Mouse (Mus musculus) layer of hippocampus, postnatal 14 days (tissue): Measurements from ENCODE around the gene Inha. TPM values are rescaled to one million over a fixed set of nuclear protein-coding genes. Genes with fewer than 3 reads are reported as not detected.

Experiments
- DNase-seq, 2 experiments: peaks; one replicate each; pipeline ENCODE4 v3.0.0; 2021 to 2022; ENCODE audit warnings: low spot score in 2 of 2, mixed read lengths in 1 of 2
- long read RNA-seq, 2 experiments: library from polyadenylated mRNA; stranded (forward); transcript quantifications; one replicate each; pipeline ENCODE4 v2.0.0; 2021
- total RNA-seq, 2 experiments: library from RNA; stranded (reverse); gene quantifications; 2 replicates each; pipeline ENCODE4 v1.2.3; 2021

Gene Inha
- total RNA-seq: 10 to 100 TPM; 20.3 to 22.6 TPM
- long read RNA-seq, experiment 1, transcript Inha-201 (2 exons, 1,475 nt): major isoform, 12 of 16 reads
- long read RNA-seq, experiment 1, partial matches to known transcripts: 0 of 16 reads
- long read RNA-seq, experiment 1, other reads (novel, unspliced or antisense): 4 of 16 reads
- long read RNA-seq, experiment 2, transcript Inha-201 (2 exons, 1,475 nt): major isoform, 12 of 13 reads
- long read RNA-seq, experiment 2, partial matches to known transcripts: 0 of 13 reads
- long read RNA-seq, experiment 2, other reads (novel, unspliced or antisense): 1 of 13 reads

DNA sequence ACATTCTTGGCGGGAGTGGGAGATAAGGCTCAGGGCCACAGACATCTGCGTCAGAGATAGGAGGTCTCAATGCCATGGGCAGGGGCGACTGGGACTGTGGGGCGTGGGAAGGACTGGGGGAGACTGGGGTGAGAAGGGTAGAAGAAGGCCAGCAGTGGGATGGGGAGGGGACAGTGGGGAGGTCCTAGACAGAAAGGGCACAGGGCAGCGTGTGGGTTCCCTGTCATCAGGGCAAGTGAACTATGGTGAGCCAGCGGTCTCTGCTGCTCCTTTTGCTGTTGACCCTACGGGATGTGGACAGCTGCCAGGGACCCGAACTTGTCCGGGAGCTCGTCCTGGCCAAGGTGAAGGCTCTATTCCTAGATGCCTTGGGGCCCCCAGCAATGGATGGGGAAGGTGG lies at the start of gene Inha:
Gene Inha (plus strand): TSS at position 72 of the 400 bp plus-strand sequence.
- DNase-seq: no peak

DNA sequence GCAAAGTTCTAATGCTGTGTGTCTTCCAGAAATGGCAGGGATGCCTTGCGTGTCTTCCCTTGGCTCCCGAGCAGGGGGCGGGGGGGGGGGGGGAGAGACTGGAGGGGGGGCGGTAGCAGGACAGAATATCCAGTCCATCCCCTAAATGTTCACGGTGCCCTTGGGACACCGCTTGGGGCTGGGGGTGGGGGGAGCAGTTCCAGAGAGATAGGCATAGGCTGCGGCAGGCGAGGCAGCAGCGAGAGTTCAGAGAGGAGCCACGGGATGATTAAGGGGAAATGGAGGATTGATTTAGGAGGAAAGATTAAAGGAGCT lies 49.2 kb upstream of the Inha start:
- DNase-seq: no peak

DNA sequence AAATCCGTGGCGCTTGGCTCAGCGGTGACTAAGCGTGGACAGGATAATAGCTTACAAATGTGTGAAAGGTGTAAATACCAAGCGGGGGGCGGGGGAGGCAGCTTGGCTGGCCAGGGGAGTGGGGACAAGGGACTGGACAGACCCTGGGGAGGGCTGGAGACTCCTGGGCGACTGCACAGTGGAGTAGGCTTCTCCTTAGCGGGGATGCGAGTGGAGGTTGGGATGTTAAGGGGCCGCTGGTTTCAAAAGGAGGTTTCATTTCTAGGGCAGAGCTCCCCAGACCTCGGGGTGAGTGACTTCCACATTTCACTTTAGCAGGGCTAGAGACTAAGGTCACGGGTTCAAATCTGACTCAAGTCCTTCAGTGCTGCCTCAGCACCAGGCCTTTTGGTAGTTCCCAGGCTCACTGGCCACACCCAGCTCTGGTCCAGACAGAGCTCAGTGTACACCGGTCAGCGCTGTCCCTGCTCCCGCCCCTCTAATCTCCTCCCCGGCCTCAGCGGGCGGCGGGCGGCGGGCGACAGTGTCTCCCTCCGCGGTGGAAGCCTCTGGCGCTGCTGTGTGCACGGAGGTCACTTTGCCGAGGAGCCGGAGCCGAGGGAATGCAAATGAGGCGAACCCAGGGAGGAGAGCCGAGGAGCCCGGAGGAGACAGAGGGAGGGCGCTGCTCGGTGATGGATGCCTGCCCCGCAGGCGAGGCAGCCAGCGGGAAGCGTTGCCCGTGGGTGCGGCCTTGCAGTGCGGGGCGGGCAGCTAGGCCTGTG lies 48.7 kb upstream of the Inha start:
- no peak for DNase-seq

DNA sequence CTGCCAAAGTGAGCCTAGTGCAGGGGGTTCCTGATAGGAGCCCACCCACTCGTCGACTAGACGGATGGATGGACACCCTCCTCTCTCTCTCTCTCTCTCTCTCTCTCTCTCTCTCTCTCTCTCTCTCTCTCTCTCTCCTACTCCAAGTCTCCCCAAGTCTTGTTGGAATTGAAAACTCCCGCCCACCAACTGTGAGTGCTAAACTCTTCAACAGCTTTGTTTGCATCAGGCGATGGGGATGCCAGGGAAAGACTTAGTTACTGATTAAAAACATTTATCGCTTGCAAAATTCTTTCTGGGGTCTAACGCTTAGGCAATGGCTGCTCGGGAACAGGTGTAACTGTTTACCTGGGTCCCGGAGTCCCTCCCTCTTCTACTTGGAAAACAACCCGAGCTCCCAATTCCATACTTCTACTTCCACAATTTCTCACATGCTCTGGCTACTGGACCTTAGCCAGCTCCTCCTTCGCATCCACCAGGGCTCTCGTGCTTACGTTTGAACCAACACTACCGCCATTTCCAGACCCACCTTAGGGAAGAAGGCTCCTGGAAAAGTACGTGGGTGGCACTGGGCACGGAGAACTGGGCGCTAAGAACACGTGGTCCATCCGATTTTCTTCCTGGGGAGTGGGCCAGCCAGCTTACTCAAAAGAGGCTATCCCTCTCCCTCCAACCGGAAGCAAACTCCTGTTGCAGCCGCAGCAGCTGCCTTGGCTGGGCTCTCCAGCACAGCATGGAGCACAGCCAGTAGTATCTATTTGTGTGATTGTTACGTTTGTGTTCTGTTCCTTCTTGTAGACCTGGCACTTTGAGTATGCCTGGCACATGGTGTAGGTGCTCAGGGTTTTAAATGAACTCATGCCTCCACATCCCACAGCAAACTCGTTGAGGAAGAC lies 47.8 kb upstream of the Inha start:
- no peak for DNase-seq

DNA sequence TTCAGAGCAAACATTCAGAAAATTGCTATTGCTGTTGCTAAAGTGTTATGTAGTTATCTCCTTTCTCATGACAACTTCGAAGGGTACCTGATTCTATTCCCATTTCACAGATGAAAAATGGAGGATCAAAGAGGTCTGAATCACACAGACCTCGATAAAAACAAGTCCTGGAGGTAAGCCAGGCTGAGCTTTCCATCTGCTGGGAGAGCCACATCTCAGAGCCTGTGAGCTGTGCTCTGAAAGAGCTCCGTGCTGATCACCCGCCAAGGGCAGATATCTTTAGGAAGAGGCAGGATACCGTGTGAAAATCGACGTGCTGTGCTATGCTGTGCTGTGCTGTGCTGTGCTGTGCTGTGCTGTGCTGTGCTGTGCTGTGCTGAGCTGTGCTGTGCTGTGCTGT lies 46.6 kb upstream of the Inha start:
- DNase-seq: no peak

DNA sequence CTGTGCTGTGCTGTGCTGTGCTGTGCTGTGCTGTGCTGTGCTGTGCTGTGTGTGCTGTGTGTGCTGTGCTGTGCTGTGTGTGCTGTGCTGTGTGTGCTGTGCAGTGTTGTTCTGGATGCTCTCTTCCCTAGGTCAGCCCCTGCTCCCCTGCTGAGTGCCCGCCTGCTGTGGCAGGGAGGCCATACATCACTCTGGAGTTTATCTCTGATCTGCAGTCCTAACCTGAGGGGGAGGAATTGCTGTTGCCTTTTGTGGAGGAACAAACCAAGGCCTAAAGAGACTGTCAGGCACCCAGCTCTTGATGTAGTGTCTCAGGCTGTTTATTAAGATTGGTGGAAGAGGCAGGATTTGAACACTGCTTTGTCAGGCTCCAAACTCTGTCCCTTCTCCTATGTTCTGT lies 44.2 kb upstream of the Inha start:
- no peak for DNase-seq

DNA sequence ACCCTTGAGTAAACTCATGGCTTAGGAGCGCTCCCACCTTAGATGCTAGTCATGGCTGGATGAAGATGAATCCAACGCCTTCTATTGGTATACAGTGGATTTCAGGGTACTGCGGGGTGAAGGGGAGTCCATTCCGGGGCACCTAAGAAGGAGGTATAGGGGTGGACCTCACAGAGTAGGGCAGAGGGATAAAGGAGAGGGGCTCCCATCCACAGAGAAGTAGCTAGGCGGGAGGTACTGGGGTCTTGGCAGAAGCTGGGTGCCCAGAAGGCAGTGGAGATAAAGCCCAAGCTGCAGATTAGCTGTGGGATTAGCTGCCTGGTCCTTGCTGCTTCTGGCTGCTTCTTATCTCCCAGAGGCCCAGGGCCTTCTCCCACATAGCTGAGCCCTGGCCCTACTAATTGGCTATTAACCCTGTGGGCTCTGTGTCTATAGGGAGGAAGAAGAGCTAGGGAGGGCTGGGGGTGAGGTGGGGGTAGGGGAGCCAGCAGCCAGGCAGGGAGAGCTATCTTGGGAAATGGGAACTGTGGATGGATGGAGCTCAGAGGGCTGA lies 43.1 kb upstream of the Inha start:
- no peak for DNase-seq

DNA sequence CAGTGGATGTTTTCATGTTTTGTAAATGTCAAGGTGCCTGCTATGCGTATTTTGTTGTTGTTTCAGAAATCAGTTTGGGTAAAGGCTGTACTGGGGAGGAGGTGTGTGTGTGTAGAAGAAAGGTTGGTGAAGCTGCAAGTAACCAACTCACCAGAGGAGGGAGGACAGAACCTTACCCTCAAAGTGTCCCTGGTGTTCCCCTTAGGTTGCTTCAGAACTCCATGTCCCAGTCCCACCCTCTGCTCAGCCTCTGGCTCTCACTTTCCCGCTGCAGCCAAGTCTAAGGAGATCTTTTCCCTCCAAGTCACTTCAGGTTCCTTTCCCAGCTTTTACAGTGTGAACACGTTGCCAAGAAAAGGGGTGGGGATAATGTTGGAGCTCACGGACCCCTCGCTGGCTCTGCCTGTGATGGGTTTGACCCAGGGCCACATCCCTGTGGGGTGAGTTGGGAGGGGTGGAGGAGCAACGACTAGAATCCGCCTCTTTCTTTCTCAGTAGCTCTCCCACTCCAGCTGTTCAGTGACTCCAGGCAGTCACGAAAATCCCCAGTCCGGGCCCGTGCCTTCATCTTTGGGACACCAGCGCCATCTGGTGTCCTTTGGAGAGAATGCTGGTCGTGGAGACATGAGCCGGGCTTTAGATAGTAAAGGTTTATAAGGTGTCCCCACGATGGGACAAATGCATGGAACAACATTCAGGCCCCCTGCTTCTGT lies 39.5 kb upstream of the Inha start:
- DNase-seq: peak; percentile 84 to 86

DNA sequence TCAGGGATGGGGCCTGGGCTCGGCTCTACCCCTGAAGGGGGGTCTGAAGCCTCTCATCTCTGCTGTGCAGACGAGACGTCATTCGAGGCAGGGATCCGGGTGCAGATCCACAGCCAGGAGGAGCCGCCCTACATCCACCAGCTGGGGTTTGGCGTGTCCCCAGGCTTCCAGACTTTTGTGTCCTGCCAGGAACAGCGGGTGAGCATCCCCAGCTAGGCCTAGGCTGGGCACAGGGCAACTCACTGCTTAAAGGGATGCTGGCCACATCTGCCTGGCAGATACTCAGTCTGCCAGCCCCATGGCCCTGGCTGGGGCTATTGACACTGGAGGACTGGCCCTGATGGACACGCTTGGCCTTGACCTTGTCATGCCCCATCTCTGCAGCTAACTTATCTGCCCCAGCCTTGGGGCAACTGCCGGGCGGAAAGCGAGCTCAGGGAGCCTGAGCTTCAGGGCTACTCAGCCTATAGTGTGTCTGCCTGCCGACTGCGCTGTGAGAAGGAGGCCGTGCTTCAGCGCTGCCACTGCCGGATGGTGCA lies 37.5 kb upstream of the Inha start:
- no peak for DNase-seq

DNA sequence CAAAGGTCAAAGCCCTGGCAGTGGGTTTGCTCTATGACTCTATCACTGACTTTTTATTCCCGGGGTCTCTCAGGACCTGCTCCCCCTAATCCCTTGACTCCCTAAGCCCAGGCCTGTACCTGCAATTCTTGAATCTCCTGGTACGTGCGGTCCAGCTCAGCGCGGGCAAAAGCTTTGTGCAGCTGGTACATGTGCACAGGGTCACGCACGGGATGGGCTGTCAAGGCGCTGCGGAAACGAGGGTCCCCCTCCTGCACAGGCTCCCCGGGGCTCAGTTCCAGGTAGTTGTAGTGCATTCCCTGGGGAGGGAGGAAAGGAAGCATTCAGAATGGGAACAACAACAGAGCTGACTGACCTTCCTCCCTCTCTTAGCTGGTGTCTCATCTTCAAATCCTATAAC lies 30.4 kb upstream of the Inha start:
- no peak for DNase-seq

DNA sequence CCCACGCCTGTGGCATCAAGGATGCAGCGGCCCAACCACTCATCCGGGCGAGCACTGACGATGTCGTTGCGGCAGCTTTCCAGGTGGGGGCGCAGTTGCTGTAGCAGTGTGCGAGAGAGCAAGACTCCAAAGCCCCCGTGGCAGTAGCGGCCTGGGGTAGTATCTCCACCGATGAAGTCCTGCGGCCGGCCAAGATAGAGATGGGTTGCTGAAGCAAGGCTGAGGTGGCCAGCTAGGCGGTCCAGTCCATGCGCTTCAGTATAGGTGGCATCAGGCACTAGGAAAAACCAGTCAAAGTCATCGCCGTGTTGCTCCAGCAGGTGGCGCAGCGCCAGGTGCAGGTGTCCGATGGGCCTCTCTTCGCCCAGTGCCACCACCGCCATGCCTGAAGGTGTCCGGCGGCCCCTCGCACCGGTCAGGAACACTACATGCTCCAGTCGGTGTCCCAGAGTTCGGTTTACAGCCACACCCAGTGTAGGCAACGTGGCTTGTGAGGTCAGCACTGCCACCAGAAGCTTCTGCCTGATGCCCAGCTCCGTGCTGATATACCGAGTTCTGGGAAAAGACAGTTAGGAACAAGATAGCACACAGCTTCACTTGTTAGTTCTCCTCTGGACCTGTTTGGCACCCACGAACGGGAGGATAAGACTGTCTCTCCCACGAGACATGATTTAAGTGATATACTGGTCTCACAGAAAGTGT lies 29.5 kb upstream of the Inha start:
- peak; percentile 81 to 82 for DNase-seq

DNA sequence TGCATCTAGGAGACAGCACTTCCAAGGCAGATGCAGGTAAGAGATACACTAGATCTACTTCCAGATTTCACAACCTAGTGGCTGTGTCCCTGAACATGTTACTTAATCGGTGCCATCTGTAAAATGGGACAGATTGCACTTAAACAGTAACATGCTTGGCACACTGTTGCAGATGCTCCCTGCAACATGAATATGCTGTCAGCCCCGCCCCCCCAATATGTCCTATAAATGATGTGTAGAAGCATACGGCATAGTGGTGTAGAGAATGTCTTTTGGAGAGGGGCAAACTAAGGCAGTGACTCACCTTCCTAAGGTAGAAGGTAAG lies 28.9 kb upstream of the Inha start:
- no peak for DNase-seq

DNA sequence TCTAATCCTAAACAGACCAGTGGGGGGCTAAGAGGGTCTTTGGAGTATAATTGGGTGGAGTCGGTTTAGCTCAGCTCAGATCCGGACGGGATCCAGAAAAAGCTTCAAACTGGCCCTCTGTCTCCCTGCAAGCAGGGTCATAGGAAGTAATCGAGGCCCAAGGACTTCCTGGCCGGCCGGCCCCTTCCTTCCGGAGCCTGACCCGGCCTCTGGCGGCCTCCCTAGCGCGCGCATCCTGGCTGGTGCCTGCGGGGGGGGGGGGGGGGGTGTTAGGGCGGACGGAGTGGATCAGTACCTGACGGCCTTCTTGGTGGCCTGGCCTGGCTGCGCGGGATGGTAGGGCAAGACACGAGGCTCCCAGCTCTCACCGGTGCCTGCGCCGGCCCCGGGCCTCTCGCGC lies 28.4 kb upstream of the Inha start:
- DNase-seq: no peak

DNA sequence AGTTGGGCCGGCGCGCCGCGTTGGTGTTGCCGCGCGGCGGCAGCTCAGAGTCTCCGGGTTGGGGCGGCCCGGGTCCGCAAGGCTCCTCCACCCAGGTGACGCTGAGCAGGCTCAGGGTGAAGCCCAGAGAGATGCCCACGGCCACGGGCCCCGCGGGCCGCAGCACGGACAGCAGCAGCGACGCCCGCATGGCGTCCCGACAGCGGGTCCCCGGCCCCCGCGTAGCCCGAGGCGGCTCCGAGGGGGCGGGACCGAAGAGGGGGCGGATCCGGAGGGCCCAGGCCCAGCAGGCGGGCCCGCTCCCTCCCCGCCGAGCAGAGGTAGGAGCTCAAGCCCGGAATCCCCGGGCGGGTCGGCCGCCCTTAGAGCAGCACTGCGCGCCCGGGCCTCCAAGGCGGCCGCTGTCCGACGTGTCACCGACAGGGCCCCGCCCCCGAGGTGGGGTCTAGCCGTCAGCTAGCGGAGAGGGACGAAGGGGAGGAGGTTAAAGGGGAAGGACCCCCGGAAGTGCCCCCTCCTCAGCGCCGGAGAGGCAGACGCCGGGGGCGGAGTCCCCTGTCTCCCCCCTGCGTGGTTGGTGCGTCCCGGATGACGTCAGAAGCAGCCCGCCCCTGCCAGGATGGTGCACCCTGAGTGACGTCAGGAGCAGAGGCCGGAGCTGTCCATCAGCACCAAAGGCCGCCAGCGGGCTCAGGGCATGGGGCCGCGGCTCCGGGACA lies 27.8 kb upstream of the Inha start, which contains the start of the genes Chpf and Tmem198:
Gene Chpf (minus strand): TSS at position 392 of the 719 bp plus-strand sequence.
Gene Tmem198 (plus strand): TSS at position 617 of the 719 bp plus-strand sequence.
- peak; percentile 99 for DNase-seq

DNA sequence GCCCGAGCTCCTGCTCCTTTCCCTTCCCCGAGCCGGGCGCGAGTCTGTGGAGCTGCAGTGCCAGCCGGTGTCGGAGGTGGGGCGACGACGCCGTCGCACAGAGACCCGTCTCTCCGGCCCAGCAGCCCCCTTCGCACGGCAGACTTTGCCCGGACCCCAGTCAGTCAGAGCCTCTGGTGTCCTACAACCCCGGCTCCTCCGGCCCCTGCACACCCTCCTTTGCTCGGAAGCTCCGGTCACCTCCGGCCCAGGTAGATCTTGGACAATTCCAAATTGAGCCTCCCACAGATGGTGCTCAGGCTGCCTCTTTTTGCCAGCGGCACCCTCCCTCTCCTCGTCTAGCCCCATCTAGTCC lies 27.3 kb upstream of the Inha start:
- no peak for DNase-seq

DNA sequence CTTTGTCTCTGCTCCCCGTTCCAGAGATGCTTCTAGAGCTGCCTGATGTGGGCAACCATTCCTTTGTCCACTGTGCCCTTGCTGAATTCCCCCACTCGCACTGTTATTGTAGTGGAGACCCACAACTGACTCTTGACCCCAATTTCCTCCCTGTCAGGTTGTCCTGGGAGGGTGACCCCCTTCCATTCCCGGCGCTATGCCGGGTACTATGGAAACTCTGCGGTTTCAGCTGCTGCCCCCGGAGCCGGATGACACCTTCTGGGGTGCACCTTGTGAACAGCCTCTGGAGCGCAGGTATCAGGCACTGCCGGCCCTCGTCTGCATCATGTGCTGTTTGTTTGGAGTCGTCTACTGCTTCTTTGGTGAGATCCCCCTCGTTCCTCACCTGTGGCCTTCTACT lies 26.8 kb upstream of the Inha start:
- DNase-seq: no peak

DNA sequence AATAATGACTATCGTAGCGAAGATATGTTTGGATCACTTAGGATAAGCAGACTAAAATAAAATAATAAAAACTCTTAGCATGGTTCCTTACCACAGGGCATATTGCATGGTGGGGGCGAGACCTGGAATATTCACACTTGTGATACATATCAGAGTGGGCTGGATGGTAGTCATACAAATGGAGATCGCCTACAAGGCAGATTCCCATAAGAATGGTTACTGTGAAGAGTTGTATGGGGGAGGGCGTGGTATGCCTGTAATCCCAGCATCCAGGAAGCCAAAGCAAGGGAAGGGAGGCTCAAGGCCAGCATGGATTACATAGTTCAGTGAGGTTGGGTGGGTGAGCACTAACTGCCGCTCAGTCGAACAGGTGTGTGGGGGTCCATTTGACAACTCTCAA lies 26.1 kb upstream of the Inha start:
- no peak for DNase-seq

DNA sequence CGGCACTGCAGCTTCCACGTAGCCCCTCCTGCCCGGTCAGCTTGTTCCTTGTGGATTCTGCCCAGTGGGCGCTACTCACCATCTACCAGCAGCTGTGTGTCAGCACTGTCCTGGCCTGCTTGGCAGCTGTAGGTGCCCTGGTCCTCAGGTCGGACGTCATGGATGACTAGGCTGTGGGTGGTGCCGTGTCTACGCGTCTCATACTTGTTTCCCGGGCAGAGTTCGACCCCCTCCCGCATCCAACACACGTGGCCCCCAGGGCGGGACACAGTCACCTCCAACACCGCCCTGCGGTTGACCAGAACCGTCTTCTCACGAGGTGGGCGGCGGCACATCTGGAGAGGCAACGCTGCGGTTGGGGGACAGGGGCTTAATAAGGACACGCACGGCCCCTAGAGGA lies 20.3 kb upstream of the Inha start:
- DNase-seq: no peak

DNA sequence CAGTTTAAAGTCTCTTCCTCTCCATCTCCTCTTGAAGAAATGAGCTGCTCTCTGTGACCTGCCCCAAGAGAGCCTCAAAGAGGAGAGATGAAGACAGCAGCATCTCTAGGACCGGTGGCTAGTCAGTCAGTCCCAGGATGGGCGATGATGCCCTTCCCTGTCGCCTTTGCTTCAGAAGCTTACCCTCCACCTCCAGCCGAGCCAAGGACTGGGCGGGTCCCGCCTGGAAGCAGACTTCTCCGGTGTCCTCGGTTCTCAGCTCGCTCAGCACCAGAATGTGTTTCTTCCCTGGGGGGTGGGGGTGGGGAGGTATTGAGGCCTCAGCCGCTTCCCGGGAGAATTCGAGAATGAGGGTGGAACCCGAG lies 19.9 kb upstream of the Inha start:
- no peak for DNase-seq
